Mouse (Mus musculus) midbrain, embryonic 12.5 days (tissue): ENCODE results near the gene Gm6685. TPM values are rescaled to one million over a fixed set of nuclear protein-coding genes. Genes with fewer than 3 reads are reported as not detected.

Source experiments
- polyA plus RNA-seq: library from polyadenylated mRNA; unstranded; fragments of >200 nt; fragmentation: Nextera tagmentation; extraction: Ambion mirVana; gene quantifications from 2 replicates; pipeline ENCODE4 v1.2.1, GENCODE M21; 2016

Gene Gm6685
- polyA plus RNA-seq, 1 experiment from 2014 or later, result not detected

Other genes with a start within 250 kb of the Gm6685 start
- gene Ccdc85a, start 244.5 kb upstream of the Gm6685 start, polyA plus RNA-seq, result 6.0 and 7.9 TPM in 2 replicates